Mouse (Mus musculus): ENCODE results near the gene Trpv1. TPM values are rescaled to one million over a fixed set of nuclear protein-coding genes. Genes with fewer than 3 reads are reported as not detected.

The Trpv1 gene
- total RNA-seq, 2 experiments from 2014 or later: not detected

- intact Hi-C loops (cut with DNase I): no loop called here
- no peak for DNase-seq (ENCODE audit: low spot score)
Measured at GRCm38 (mm10) chr11:73230081-73230480, 4.0 kb upstream of the Trpv1 start.

DNA sequence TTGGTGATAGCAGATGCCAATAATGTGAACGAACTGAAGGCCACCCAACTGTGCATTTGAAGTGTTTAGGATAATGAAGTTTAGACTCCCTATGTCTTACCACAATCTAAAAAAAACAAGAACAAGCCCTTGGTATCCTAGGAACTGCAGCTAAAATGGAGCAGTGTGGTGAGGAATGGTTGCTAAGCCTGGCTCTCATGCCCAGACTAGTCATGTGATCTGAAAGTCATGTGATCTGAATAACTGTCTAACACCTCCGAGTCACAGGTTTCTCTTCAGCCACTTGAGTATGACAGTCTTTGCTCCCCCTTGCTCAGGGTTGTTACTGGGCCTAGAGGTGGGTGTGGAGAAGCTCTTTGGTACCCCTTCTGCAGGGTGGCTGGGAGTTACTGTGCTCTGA, 1.6 kb upstream of the Trpv1 start:
- intact Hi-C loops (cut with DNase I): no loop called here

GRCm38 (mm10) chr11:73235990-73236701, 2.1 kb downstream of the Trpv1 start:
- peak; percentile 69 for DNase-seq (ENCODE audit: low spot score)
- intact Hi-C loops (cut with DNase I): loop anchor here (5.0 kb wide), 1 partner anchor 46 kb away; no protein-coding TSS in a partner anchor

More for the DNA sequence above, 1.6 kb upstream of the Trpv1 start:
- DNase-seq (ENCODE audit: low spot score): no peak

- DNase-seq (ENCODE audit: low spot score): no peak
- intact Hi-C loops (cut with DNase I): loop anchor here (5.0 kb wide), 1 partner anchor 46 kb away; no protein-coding TSS in a partner anchor
Measured at GRCm38 (mm10) chr11:73236731-73237130, 2.6 kb downstream of the Trpv1 start.

DNA sequence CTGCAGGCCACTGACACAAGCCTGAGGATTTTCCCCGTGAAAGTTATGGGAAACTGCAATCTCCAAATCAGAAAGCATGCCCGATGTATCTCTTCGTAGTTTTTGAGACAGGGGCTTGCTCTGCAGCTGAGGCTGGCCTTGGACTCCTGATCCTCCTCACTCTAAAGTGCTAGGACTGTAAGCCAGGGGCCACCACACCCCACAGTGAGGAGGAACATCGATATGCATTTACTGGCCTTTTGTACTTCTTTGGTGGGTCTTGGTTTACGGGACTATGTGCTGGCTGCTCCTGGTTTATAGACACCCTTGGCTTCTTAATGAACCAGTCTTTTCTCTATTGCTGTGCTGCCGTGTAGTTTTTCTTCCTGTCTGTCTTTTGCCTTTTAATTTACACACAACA, 8.1 kb downstream of the Trpv1 start:
- intact Hi-C loops (cut with DNase I): no loop called here
- no peak for DNase-seq (ENCODE audit: low spot score)

DNA sequence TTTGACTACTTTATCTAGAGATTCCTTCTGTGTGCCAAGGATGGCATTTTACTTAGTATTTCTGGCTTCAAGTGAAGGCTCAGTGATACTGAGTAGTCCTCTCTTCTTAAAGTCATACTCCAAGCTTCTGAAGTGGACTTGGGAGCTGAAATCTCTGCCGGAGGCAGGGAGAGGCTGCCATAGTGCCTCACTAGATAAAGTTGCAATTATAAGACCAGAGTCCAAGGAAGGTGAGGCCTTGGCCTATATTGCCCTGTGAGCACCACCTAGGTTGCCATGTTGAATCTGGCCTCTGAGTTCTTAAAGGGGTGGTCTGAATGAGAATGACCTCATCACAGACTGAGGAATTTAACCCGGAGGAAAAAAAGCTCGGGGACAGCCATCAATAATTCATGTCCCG, 8.7 kb downstream of the Trpv1 start:
- intact Hi-C loops (cut with DNase I): no loop called here
- DNase-seq (ENCODE audit: low spot score): no peak

- DNase-seq (ENCODE audit: low spot score): no peak
- intact Hi-C loops (cut with DNase I): no loop called here
Measured at GRCm38 (mm10) chr11:73257362-73257945, 23.4 kb downstream of the Trpv1 start.

GRCm38 (mm10) chr11:73258664-73259063, 24.6 kb downstream of the Trpv1 start:
- intact Hi-C loops (cut with DNase I): no loop called here
- DNase-seq (ENCODE audit: low spot score): no peak

- intact Hi-C loops (cut with DNase I): no loop called here
- no peak for DNase-seq (ENCODE audit: low spot score)
Measured at GRCm38 (mm10) chr11:73260457-73260856, 26.4 kb downstream of the Trpv1 start.

- intact Hi-C loops (cut with DNase I): no loop called here
- no peak for DNase-seq (ENCODE audit: low spot score)
Measured at GRCm38 (mm10) chr11:73261385-73261784, 27.3 kb downstream of the Trpv1 start.

DNA sequence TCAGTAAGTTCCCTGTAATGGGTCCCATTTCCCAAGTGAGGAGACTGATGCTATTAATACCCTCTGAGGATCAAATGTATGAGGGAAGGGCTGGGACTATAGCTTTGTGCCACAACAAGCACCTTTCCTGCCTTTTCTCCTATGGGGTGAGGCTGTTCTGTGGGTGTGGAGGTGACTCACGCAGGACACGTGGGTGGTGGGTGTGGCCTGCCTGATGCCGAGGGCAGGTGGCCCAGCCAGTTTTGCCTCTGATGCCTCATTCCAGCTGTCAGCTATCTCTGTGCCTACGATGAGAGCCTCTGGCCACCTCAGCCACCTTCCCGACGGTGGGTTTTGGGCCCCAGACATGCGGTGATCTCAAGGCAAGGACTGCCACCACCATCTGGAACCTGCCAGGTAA, 33.2 kb downstream of the Trpv1 start, which contains the start of gene Trpv3:
Trpv3 (plus strand) TSS at position 122 of the 400 bp plus-strand sequence.
- intact Hi-C loops (cut with DNase I): no loop called here
- no peak for DNase-seq (ENCODE audit: low spot score)

DNA sequence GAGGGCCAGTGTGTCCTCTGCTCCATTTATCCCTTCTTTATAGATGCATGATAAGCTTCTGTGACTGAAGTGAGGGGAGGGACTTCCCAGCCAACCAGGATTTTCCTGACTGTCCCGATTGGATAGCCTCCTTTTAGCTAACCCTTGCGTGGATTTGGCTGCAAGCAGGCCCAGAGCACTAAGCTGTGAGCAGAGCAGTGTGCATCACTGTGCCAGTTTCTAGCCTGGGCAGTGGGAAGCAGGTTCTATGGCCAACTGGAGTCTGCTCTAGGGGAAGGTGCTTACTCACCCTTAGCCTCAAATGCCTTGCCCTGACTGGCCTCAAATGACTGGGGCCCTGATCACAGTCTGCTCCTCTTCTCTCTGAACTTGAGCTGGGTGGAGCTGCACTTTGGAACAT, 40.7 kb downstream of the Trpv1 start:
- DNase-seq (ENCODE audit: low spot score): no peak
- intact Hi-C loops (cut with DNase I): no loop called here

DNA sequence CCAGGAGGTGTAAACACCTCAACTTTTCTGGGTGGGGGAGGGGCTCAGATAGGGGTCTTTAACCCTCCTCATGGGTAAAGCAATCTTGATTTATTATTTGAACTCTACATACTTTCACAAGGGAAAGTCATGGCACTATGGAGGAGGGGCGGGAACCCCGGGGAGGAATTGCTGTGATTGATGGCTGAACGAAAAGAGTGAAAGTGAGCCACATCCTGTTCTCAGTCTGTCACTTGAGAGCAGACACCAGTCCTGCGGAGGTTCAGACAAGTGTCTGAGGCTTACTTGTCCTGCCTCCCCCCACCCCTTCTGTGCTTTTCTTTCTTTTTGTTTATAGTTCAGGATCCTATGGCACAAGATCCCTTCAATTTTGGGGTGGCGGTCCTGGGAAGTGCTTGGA, 46.6 kb downstream of the Trpv1 start:
- intact Hi-C loops (cut with DNase I): loop anchor here (5.0 kb wide), 4 partner anchors 43 to 208 kb away; partner anchors contain the start of gene Haspin
- DNase-seq (ENCODE audit: low spot score): no peak

- no peak for DNase-seq (ENCODE audit: low spot score)
- intact Hi-C loops (cut with DNase I): loop anchor here (5.0 kb wide), 4 partner anchors 44 to 209 kb away; partner anchors contain the start of gene Haspin
Measured at GRCm38 (mm10) chr11:73281528-73282027, 47.5 kb downstream of the Trpv1 start.

- DNase-seq (ENCODE audit: low spot score): peak; percentile 29
- intact Hi-C loops (cut with DNase I): loop anchor here (5.0 kb wide), 4 partner anchors 46 to 211 kb away; partner anchors contain the start of gene Haspin
Measured at GRCm38 (mm10) chr11:73283369-73283768, 49.3 kb downstream of the Trpv1 start.

DNA sequence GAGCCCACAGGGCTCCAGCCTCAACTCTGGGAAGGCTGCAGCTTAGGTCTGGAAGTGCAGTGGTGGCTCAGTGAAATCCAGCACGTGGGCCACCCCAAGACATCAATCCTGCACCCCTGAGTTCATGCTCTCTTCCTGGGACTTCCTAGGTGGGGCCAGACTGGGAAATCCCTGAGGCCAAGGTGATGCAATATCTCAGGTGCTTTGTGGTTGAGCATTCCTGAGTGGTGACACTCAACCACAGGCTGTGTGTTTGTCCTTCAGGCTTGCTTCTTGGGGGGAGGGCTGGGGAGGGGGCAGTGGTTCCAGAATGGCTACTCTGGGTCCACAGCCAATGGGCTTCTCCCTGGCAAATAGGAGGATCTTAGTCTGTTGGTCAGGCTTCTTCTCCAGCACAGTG, 49.8 kb downstream of the Trpv1 start:
- no peak for DNase-seq (ENCODE audit: low spot score)
- intact Hi-C loops (cut with DNase I): loop anchor here (5.0 kb wide), 4 partner anchors 47 to 212 kb away; partner anchors contain the start of gene Haspin

DNA sequence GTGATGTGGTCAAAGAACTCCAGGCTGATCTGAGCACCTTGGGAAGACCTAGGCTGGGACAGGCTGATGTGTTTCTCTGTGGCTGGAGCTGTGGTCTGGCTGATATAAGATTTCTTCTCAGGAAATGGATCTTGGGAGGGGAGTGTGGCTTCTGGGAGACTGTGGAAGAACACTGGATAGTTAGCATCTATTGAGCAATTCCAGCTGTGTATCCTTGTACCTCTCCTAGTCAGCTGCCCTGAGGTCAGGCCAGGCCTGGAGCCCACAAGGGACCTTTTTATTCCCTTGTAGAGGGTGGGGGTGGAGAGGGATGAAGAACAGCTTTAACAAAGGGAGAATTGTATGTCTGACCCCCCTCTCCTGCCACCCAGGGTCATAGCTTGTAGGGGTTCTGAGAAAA, 50.3 kb downstream of the Trpv1 start:
- intact Hi-C loops (cut with DNase I): loop anchor here (5.0 kb wide), 4 partner anchors 47 to 212 kb away; partner anchors contain the start of gene Haspin
- no peak for DNase-seq (ENCODE audit: low spot score)

- intact Hi-C loops (cut with DNase I): no loop called here
- DNase-seq (ENCODE audit: low spot score): no peak
Measured at GRCm38 (mm10) chr11:73289621-73290020, 55.5 kb downstream of the Trpv1 start.

GRCm38 (mm10) chr11:73303123-73303522, 69.0 kb downstream of the Trpv1 start:
- intact Hi-C loops (cut with DNase I): no loop called here
- no peak for DNase-seq (ENCODE audit: low spot score)
